Mouse (Mus musculus) A20 (cell line): ENCODE data around the gene Batf.

Experiments used
- DNase-seq: peaks from one replicate; pipeline ENCODE4 v3.0.0-alpha.2; 2011; ENCODE audit warnings: low read depth, low spot score

The Batf gene

GRCm38 (mm10) chr12:85726729-85727397 is 40.4 kb downstream of the Batf start:
- peak; percentile 25 for DNase-seq

DNA sequence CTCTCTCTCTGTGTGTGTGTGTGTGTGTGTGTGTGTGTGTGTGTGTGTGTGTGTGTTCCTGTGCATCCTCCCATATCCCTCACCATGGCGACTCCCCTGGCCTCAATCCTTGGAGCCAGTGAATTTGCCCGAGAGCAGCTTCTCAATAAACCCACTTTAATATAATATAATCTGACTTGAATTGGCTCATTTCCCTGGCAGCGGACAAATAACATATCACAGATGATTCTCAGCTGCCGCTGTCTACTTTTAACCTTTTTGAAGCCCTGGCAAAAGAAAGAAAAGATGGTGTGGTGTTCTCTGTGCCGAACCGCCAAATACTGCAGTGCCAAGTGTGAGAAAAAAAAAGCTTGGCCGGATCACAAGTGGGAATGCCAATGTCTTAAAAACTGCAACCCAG is 41.7 kb downstream of the Batf start:
- DNase-seq: no peak

DNA sequence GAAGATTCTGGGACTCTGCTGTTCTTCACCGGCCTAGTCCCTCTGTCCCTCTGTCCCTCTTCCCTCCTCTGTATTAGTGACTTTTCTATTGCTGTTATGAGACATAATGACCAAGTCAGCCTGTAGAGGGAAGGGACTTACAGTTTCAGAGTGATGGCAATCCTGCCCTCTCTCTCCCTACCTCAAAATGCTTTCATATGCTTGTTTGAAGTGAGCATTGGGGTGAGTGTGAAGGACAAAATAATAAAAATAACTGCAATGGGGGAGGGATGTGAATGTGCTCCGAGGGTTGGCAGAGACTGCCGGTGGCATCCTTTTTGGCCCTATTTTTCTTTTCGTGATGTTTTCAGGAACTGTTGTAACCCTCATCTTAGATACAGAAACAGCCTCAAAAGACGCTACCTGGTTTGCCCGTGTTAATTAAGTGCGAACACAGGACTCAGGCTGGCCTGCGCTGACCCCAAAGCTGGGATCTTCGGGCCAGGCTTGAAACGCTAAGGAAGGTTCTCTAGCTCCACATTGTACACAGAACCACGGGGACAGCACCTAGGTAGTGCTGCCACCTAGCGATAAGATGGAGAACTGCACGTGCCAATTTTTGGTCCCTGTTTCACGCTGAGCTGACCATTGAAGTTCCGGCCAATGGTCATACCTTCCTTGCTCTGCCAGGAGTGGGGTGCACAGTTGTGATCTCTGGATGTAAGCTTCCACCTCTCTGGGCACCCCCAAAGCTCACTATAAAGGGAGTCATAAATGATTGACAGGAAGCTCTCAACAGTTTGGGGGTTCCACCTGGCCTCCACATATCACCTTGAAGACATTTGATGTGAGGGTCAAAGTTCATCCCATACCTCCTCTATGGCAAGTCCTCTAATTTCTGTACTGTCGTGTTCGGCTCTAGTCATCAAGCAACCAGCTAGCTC is 42.8 kb downstream of the Batf start:
- peak; percentile 68 for DNase-seq

GRCm38 (mm10) chr12:85729945-85730290 is 43.4 kb downstream of the Batf start:
- DNase-seq: no peak

GRCm38 (mm10) chr12:85736203-85736602 is 49.7 kb downstream of the Batf start:
- DNase-seq: no peak

DNA sequence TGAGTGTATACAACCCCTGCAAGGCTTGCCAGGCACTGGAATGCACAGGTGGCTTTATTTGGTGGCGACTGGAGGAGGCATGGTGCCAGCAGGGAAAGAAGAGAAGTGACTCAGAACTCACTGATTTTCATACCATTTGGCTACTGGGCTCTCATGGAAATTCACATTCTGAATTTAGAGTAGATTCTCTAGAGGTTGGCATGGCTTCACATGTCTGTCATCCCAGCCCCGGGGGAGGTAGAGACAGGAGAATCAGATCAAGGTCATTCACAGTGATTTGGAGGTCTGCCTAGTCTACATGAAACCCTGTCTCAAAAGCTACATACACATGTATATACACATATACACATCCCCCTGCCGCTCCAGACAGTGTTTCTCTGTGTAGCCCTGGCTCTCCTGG is 50.5 kb downstream of the Batf start:
- DNase-seq: no peak

DNA sequence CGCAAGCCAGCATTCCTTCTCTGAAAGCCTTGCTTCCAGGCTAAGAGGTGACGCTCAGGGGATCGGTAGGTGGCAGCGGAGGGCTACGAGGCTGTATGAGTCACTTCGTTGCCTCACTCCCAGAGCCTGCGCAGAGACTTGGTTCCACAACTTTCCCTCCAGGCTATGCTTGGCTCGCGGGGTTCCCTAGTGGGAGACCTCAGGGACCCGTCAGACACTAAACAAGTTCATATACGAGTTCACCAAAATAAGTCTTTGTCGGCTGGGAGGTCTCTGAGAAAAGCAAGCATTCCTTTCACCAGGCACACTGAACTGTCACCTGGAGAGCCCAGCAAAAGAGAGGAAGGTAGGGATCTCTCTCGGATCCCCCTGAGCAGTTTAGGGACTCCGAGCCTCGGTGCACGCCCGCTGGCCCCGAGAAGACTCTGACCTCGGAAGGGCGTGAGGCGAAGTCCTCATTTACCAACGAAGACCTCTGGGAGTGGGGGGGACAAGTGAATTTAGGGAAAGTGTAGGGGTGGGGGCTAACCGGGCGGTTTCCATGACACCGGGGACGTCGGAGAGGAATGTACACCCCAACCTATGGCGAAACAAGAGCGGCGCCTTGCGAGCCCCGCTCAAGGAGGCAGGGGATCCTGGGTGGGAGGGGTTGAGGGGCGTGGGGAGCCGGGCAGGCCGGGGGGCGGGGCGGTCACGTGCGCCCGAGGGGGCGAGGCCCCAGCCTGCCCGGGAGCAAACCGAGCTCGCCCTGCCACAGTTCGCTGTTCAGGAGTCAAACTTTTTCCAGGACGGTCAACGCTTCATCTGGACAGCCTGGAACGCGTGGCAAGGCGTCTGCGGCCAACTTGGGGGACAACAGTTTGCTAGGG is 59.6 kb downstream of the Batf start, which contains the start of gene Flvcr2:
Gene Flvcr2, plus strand, starts transcription at position 713 of the 869 bp plus-strand sequence.
- no peak for DNase-seq

DNA sequence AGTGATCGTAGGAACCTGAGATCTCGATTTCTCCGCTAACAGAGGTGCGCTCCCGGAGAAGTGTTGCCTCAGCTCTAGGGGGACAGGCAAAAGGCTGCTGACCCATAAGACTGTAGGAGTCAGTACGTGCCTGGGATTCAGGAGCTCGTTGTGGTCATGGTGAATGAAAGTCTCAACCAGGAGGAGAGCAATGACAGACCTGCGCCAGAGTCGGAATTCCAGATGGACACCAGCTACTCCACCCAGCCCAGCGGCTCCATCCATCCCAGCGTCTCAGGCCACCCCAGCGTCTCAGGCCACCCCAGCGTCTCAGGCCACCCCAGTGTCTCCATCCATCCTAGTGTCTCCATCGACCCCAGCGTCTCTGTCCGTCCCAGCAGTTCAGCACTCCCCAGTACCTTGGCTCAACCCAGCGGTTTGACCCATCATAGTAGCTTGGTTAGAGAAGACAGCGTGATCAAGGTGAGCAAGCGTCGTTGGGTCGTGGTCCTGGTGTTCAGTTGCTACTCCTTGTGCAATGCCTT is 60.3 kb downstream of the Batf start:
- DNase-seq: no peak

DNA sequence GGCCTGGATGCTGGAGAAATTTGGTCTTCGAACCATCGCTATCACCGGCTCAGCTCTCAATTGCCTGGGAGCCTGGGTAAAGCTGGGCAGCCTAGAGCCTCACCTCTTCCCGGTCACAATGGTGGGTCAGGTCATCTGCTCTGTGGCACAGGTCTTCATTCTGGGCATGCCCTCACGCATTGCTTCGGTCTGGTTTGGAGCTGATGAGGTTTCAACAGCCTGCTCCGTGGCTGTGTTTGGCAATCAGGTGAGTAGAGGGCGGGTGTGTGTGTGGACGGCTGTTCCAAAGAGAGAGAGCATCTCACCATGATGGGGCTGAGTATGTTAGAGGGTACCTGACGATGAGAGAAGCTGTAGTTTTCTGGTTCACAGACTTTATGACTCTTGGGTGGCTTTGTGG is 60.9 kb downstream of the Batf start:
- no peak for DNase-seq

- no peak for DNase-seq
These were observed 63.4 kb downstream of the Batf start for GRCm38 (mm10) chr12:85749861-85750260.

GRCm38 (mm10) chr12:85752116-85752515 is 65.6 kb downstream of the Batf start:
- DNase-seq: no peak

GRCm38 (mm10) chr12:85753223-85753622 is 66.8 kb downstream of the Batf start:
- DNase-seq: no peak

DNA sequence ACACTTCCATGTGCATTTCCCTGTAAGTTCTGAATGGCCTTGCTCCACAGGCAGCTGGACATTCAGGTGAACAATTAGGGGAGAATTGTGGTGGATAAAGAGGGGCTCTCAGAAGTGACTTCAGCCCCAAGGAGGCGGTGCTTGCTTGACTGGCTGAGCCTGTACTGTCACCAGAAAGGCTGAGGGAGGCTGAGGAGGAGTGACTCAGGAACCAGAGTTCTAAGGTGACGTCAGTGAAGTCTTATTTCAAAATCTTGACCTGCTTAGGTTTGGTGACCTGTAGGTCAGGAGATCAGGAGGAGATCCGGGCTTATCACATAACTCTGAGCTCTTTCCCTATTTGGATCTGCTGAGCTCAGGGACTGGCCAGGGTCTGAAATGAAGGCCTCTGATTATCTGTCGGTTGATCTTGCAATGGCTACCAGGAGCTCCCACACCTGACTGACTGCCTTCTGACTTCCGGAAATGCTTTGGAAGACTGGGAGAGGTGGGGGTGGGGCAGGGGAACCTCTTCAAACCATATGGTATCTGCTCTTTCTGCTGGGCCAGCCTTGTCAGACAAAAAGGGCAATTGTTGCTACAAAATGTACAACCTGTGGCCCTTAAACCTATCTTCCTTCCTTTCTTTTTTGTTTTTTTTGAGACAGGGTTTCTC is 68.3 kb downstream of the Batf start:
- no peak for DNase-seq

DNA sequence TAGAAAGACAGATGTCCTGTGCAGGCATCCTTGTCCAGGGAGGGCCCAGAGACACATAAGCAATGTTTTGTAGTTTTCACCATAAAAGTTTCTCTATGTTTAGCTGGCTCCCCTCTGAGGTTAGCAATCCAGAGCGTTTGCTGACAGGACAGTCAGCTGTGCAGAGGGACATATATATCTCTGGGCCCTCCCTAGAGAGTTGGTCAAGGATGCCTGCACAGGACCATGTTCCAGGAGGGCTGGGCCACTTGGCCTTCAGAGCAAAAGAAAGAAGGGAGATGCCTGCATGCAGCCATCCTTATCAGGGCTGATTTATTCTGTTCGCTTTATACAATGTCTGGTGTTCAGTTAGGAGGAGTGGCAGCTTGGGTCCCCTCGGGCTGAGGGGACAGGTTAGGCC is 70.0 kb downstream of the Batf start:
- no peak for DNase-seq

- no peak for DNase-seq
These were observed 70.6 kb downstream of the Batf start for GRCm38 (mm10) chr12:85757074-85757473.
